Mouse (Mus musculus) forebrain, embryonic 11.5 days (tissue): Measurements from ENCODE around the gene Card19. TPM values are rescaled to one million over a fixed set of nuclear protein-coding genes. Genes with fewer than 3 reads are reported as not detected.

Experiments used
- ATAC-seq: fragments of 200-750 bp; cut with Nextera tagmentation; replicated peaks from 2 replicates; pipeline ENCODE4 v1.8.0; 2017; ENCODE audit warnings: moderate TSS enrichment; ENCODE audit not compliant: low FRiP score
- DNase-seq: peaks from one replicate; pipeline ENCODE4 v3.0.0-alpha.2; 2017; ENCODE audit warnings: low spot score
- H3K27ac ChIP-seq: fragments of 300-500 bp; sonication (generic); 2 replicates; pipeline ENCODE4 v1.5.1; 2014; ENCODE audit warnings: low read depth, low read length
- H3K27me3 ChIP-seq: fragments of 300-500 bp; sonication (generic); 2 replicates; pipeline ENCODE4 v1.6.1; 2014; ENCODE audit warnings: mild to moderate bottlenecking, low read length, mixed read lengths; ENCODE audit not compliant: control insufficient read depth, insufficient read depth
- H3K36me3 ChIP-seq: fragments of 300-500 bp; sonication (generic); 2 replicates; pipeline ENCODE4 v1.6.1; 2014; ENCODE audit warnings: mild to moderate bottlenecking, low read length, moderate library complexity, mixed read lengths; ENCODE audit not compliant: control insufficient read depth, insufficient read depth
- H3K4me1 ChIP-seq: fragments of 300-500 bp; sonication (generic); replicated peaks from 2 replicates; pipeline ENCODE4 v1.6.1; 2014; ENCODE audit warnings: low read length, mixed read lengths; ENCODE audit not compliant: control insufficient read depth, insufficient read depth
- H3K4me2 ChIP-seq: fragments of 300-500 bp; sonication (generic); 2 replicates; pipeline ENCODE4 v1.6.1; 2014; ENCODE audit warnings: low read depth, mild to moderate bottlenecking, low read length, moderate library complexity, mixed read lengths; ENCODE audit not compliant: severe bottlenecking
- H3K4me3 ChIP-seq: fragments of 300-500 bp; sonication (generic); 2 replicates; pipeline ENCODE4 v1.5.1; 2014; ENCODE audit warnings: low read depth, low read length
- H3K9ac ChIP-seq: fragments of 300-500 bp; sonication (generic); 2 replicates; pipeline ENCODE4 v1.6.1; 2014; ENCODE audit warnings: low read length
- H3K9me3 ChIP-seq: fragments of 300-500 bp; sonication (generic); 2 replicates; pipeline ENCODE4 v1.6.1; 2016; ENCODE audit warnings: low read length, mixed read lengths; ENCODE audit not compliant: control insufficient read depth
- WGBS: fragments of 180-500 bp; shearing (Covaris S2); extraction: QIAGEN DNeasy Blood & Tissue Kit; methylation state at CpG from one replicate; pipeline ENCODE4 v1.1.7; 2014; 5-methylcytosine and 5-hydroxymethylcytosine counted together
- polyA plus RNA-seq: library from polyadenylated mRNA; unstranded; fragments of >200 nt; fragmentation: Nextera tagmentation; extraction: Ambion mirVana; gene quantifications from 2 replicates; pipeline ENCODE4 v1.2.1, GENCODE M21; 2014

The Card19 gene
- polyA plus RNA-seq, 1 experiment from 2014 or later, result 18.9 TPM

DNA sequence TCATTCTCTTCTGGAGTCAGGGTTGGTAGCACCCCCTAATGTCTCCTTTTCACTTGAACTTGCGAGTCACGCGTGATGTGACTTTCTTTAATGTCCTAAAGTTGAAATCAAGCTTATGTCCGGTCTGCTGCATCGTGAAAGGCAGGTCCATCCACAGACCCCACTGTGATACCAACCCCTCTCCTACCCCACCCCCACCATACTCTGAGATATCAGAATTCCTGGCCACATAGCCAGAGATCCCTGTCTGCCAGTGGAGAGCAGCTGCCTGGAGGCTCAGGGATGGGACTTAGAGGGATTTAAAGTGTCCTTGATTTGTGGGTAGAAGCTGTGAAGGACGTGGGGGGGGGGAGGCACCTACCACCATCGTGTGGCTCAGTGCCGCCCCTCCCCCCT, 32.6 kb upstream of the Card19 start, which contains the start of gene Susd3:
Gene Susd3 (minus strand): TSS at position 240 of the 396 bp plus-strand sequence.
- WGBS, result 16% methylated on average over 7 of the region's 8 CpGs
- Histone ChIP-seq H3K27ac (no peak within 1 kb of the TSS), H3K4me2 (peak within 1 kb of the TSS; percentile 66), H3K4me3 (peak within 1 kb of the TSS; percentile 33), H3K36me3 (no peaks in the 10 kb centered on the region), H3K4me1 (0 out of 2 replicates have a peak, but pooled peaks cover 6% of the 10 kb centered on the region), H3K9ac (no peak within 1 kb of the TSS), H3K9me3 (no peaks in the 10 kb centered on the region), H3K27me3 (peaks cover 28% of the 10 kb centered on the region)
- DNase-seq (no peak), ATAC-seq (no peak)

DNA sequence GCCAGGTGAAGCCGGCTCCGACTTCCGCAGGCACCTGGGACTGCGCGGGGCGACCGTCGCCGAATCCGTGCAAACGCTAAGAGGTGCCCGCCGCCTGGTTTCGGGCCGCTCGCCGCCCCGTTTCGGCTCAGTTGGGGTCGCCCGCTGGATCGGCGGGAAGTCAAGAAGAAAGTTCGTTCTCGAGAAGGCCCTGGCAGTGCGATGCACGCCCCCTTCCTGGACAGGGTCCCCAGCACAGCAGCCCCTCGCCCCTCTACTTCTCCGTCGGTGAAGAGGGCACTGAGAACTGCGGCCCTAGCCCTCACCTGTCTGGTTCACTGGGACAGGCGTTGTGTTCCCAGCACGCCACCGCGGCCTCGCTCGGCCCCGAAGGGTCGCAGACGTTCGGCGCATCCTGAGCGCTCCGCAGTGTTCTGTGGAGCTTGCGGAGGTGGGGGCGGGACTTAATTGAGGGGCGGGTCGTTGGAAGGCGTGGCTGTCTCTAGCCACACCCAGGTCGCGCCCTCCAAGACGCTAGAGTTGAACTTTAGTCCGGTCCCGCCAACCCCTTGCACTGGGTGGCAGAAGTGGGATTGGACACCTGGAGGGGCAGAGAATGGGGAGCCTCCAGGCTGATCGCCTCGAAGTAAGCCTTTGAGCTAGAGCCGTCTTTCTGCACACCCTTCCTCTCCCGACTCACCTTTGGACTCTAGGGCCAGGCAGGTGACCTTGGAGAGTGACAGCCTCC, 32.1 kb upstream of the Card19 start:
- Histone ChIP-seq H3K4me3 (peak overlapping the region; percentile 33), H3K4me2 (peak overlapping the region; percentile 66), H3K4me1 (0 out of 2 replicates have a peak, but pooled peaks cover 6% of the 10 kb centered on the region), H3K36me3 (no peaks in the 10 kb centered on the region), H3K9ac (no peak overlapping the region), H3K27me3 (peaks cover 28% of the 10 kb centered on the region), H3K27ac (no peak overlapping the region), H3K9me3 (no peaks in the 10 kb centered on the region)
- DNase-seq, result peak; percentile 70
- peak; percentile 63 for ATAC-seq
- WGBS, result 2% methylated on average over 54 of the region's 58 CpGs

- Histone ChIP-seq H3K4me1 (0 out of 2 replicates have a peak, but pooled peaks cover 6% of the 10 kb centered on the region), H3K27me3 (peaks cover 28% of the 10 kb centered on the region), H3K27ac (no peak overlapping the region), H3K9ac (no peak overlapping the region), H3K4me3 (peak overlapping the region; percentile 33), H3K9me3 (no peaks in the 10 kb centered on the region), H3K4me2 (peak overlapping the region; percentile 66; the same call in 1 of the 2 replicates), H3K36me3 (no peaks in the 10 kb centered on the region)
- DNase-seq (no peak), ATAC-seq (no peak)
- WGBS, result 33% methylated on average over 12 of the region's 12 CpGs
These were observed 31.4 kb upstream of the Card19 start for GRCm38 (mm10) chr13:49247232-49247739.

- 59% methylated on average over 2 of the region's 2 CpGs for WGBS
- ATAC-seq, result no peak
- H3K9ac ChIP-seq, result no peak overlapping the region
These were observed 30.8 kb upstream of the Card19 start for GRCm38 (mm10) chr13:49246626-49247025.

DNA sequence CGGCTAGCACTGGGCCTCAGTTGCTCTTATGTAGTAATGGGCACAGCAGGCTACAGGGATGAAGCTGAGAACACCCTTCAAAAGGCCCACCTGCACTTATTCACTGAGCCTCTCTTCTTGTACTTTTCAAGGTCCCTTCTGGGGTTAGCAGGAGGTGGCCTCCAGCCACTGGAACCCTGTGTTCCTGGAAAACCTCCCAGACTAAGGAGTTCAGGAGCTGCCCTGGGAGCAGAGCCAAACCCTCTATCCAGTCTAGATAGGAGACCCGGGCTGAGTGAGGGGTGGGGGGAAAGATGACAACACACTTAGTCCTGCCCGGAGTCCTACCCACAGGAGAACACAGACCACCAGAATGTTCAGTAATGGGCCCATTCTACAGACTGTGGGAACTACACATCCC, 30.2 kb upstream of the Card19 start:
- Histone ChIP-seq H3K9me3 (no peaks in the 10 kb centered on the region), H3K27me3 (peaks cover 28% of the 10 kb centered on the region), H3K36me3 (no peaks in the 10 kb centered on the region), H3K27ac (no peak overlapping the region), H3K4me3 (no peak overlapping the region), H3K4me2 (no peak overlapping the region), H3K9ac (no peak overlapping the region), H3K4me1 (0 out of 2 replicates have a peak, but pooled peaks cover 6% of the 10 kb centered on the region)
- ATAC-seq (no peak), DNase-seq (no peak)
- WGBS, result 83% methylated on average over 3 of the region's 3 CpGs

More at GRCm38 (mm10) chr13:49246626-49247025, 30.8 kb upstream of the Card19 start:
- Histone ChIP-seq H3K9me3 (no peaks in the 10 kb centered on the region), H3K27me3 (peaks cover 28% of the 10 kb centered on the region), H3K36me3 (no peaks in the 10 kb centered on the region), H3K4me1 (0 out of 2 replicates have a peak, but pooled peaks cover 6% of the 10 kb centered on the region), H3K4me2 (no peak overlapping the region), H3K27ac (no peak overlapping the region), H3K4me3 (no peak overlapping the region)
- no peak for DNase-seq

GRCm38 (mm10) chr13:49245251-49245650, 29.4 kb upstream of the Card19 start:
- no peak for DNase-seq
- Histone ChIP-seq H3K4me1 (0 out of 2 replicates have a peak, but pooled peaks cover 6% of the 10 kb centered on the region), H3K9ac (no peak overlapping the region), H3K4me3 (no peak overlapping the region), H3K4me2 (no peak overlapping the region), H3K9me3 (no peaks in the 10 kb centered on the region), H3K36me3 (no peaks in the 10 kb centered on the region), H3K27ac (no peak overlapping the region), H3K27me3 (peaks cover 28% of the 10 kb centered on the region)
- 46% methylated on average over 4 of the region's 4 CpGs for WGBS
- no peak for ATAC-seq

GRCm38 (mm10) chr13:49243492-49243891, 27.7 kb upstream of the Card19 start:
- Histone ChIP-seq H3K4me2 (no peak overlapping the region), H3K27me3 (peaks cover 26% of the 10 kb centered on the region), H3K36me3 (no peaks in the 10 kb centered on the region), H3K4me3 (no peak overlapping the region), H3K9me3 (no peaks in the 10 kb centered on the region), H3K9ac (no peak overlapping the region), H3K27ac (no peak overlapping the region), H3K4me1 (0 out of 2 replicates have a peak, but pooled peaks cover 6% of the 10 kb centered on the region)
- DNase-seq, result no peak
- ATAC-seq, result no peak
- WGBS, result 96% methylated on average over 2 of the region's 2 CpGs

DNA sequence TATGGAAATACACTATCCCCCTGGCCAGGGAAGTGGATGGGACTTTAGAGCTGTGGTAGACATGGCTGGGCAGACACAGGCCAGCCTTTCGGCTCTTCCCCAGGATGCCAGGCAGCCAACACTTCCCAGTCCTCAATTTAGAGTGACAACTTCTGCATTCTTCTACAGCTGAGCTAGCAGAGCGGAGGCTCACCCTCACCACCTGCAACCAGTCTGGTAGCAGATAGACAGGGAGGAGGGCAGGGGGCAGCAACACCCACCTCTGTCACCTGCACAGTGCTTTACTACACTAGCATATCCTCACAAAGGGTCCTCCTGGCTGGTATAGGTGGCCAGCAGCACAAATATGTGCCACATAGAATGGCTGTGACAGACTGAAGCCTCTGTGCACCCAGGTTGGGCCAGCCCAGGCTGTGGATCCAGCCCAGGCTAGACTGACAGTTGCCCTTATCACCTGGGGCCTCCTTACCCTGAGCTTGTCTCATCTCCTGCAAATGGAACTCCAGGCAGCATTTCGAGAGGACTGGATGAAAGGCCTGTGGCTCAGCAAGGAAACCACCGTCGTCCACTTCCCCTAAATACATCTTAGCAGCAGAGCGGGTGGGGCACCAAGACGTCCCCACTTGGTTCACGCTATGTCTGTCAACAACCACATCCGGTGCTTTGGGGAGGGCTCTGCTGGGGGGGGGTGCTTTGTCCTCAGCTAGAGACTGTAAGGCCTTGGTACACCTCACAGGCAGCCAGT, 26.7 kb upstream of the Card19 start:
- no peak overlapping the region for H3K9ac ChIP-seq
- 0 out of 2 replicates have a peak, but pooled peaks cover 2% of the 10 kb centered on the region for H3K4me1 ChIP-seq
- H3K4me2 ChIP-seq, result no peak overlapping the region
- no peak overlapping the region for H3K4me3 ChIP-seq
- 83% methylated on average over 9 of the region's 9 CpGs for WGBS
- DNase-seq (no peak), ATAC-seq (no peak)
- H3K27me3 ChIP-seq, result peaks cover 17% of the 10 kb centered on the region
- no peak overlapping the region for H3K27ac ChIP-seq
- H3K36me3 ChIP-seq, result no peaks in the 10 kb centered on the region
- no peaks in the 10 kb centered on the region for H3K9me3 ChIP-seq
